Mouse (Mus musculus) spleen, postnatal 36 days (tissue): ENCODE data around the gene Asl.

Experiments used
- DNase-seq, 2 experiments: peaks; one replicate each; pipeline ENCODE4 v3.0.0; 2022; ENCODE audit warnings: low spot score in 2 of 2, mixed read lengths in 1 of 2

Gene Asl

DNA sequence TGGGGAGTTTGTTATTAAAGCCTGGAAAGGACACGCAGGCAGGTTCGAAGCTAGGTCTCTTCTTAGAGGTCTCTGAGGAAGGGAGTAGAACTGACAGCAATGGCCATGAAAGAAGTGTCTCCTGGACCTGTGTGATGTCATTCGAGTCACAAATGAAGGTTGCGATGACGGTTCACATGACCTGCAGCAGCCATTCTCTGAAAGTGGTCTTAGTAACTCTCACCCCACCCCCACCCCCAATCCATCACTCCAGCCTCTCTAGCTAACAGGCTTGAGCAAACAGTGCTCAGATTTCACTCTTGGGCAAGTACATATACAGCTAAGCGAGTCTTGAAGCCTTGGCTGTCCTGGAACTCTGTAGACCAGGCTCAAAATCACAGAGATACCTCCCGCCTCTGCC lies 25.8 kb downstream of the Asl start:
- DNase-seq: no peak

GRCm38 (mm10) chr5:130002301-130003146 lies 26.5 kb downstream of the Asl start, which contains the start of gene Gusb:
Gene Gusb (minus strand): TSS chr5:130003049.
- peak; percentile 80 to 83 for DNase-seq

DNA sequence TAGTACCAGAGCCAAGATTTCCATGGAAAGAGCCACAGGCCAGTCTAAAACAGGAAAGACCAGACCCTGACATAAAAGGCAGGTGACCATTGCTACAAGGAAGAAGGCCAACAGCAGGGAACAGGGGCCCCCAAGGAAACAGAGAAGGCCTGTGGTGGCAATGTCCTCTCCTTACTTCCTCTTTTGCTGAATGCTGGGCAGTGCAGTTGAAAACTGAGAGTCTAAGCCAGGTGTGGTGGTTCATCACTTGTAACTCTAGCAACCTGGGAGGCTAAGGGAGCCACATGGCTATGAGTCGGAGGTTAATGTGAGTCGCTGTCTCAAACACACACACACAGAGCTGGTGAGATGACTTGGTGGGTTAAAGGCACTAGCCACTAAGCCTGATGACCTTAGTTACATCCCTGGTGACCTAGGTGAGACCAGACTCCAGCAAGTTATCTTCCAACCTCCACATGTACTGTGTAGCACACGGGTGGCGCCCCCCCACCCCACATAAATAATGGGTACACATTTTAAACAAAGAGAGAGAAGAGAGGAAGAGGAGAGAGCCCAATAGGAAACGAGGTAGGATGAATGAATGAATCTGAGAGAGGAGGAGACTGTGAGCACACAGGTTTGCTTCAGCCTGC lies 27.6 kb downstream of the Asl start:
- peak; percentile 31 to 36 for DNase-seq

GRCm38 (mm10) chr5:130000735-130001134 lies 28.3 kb downstream of the Asl start:
- no peak for DNase-seq

DNA sequence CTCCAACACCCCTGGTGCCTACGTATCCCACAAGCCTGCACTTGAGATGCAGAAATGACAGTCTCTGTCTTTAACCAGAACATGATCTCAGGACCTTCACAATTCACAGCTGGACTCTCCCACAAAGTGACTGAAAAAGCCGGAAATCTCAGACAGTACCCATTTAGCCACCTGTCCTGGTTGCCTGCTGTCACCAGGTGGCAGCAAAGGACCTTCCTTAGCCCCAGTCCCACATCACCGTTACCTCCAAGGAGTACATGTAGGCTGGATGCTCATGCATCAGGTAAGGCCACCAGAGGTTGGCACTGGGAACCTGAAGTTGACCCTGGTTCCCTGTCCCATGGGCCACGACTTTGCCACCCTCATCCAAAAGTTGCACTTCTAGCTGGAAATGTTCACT lies 29.9 kb downstream of the Asl start:
- peak; percentile 51 for DNase-seq

DNA sequence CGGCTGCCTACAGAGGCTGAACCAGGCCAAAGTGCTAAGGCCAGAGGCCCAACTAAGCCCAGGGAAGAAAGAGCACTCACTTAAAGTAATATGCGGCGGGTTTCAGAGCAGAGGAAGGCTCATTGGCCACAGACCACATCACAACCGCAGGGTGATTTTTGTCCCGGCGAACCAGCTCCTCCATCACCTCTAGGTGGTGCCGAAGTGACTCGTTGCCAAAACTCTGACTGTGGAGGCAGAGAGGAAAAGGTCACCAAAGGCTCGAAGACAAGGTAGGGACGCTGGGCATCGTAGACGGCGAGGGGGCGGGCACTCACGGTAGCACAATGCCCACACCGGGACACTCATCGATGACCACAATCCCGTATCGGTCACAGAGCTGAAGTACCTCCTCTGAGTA lies 31.3 kb downstream of the Asl start:
- DNase-seq: no peak

DNA sequence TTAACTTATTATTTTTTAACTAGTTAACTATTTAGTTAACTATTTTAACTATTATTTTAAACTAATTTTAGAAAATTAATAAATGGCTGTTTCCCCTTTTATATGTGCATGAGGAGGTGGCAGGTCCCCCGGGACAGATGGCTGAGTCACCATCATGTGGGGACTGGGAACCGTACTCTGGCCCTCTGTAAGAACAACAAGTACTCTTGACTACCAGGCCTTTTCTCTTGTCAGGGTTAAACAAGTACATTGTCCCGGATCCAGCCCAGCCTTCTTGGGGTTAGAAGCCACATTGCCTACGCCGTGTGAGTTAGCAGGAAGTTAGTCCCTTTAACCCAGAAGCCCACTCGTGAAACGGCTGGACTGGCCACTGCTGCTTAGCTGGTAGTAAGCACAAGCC lies 34.1 kb downstream of the Asl start:
- no peak for DNase-seq

DNA sequence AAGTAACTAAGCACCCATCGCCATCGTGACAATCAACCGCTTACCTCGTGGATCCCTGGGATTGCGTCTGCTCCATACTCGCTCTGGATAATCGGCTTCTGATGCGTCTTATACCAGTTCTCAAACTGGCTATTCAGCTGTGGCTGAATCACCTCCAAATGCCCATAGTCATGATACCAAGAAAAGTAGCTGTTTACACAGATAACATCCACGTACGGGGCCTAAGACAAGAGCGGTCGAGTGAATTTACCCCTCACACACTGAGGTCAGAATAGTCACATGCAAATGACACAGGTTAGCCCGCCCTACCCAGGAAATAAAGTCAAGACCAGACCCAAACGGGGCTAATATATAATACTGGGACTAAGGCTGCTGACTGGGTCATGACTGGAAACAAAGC lies 35.7 kb downstream of the Asl start:
- DNase-seq: no peak

DNA sequence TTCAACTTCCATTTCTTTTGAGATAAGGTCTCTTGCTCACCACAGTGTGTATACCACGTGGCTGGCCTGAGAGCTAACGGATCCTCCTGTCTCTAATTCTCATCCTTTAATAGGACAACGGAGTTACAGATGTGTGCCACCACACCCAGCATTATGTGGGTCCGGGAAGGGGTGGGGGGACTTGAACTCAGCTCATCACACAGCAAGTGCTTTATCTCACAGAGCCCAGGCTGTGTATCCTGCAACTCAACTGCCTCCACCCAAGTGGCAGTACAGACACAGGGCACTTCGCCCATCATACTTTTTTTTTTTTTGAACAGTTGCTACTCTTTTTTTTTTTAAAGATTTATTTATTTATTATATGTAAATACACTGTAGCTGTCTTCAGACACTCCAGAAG lies 37.1 kb downstream of the Asl start:
- peak; percentile 19 to 60 for DNase-seq

DNA sequence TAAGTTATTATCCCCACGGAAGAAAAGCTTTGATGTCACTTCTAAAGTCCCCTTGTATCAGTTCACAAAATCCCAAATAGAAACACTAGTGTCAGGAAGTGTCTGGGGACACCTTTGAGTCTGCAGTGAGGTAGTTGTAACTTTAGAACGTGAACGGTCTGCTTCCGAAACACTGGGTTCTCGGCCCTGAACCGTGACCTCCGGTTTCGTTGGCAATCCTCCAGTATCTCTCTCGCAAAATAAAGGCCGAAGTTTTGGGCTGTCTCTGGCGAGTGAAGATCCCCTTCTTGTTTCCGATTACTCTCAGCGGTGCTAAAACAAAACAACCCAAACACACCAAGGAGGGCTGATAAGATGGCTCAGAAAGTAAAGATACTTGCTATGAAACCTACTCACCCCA lies 39.7 kb downstream of the Asl start:
- no peak for DNase-seq

- DNase-seq: no peak
Measured at GRCm38 (mm10) chr5:129980216-129980615, 48.8 kb downstream of the Asl start.

DNA sequence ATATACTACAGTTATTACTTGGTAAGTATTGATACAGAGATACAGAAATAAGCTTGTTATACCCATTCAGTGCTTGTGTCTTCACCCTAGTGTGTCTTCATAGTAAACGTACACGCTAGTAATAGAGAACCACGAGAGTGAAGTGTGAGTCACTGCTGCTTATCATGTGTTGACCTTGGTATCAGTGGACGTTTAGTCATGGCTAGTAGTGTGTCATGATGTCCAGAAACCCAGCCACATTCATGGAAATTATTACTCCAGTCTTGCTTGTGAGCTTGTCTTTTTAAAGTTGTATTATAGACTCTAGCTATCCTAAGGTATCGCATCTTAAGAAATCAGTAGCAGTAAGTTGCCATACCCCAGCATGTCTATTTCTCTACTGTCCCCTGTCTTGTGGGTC lies 50.4 kb downstream of the Asl start:
- DNase-seq: no peak

DNA sequence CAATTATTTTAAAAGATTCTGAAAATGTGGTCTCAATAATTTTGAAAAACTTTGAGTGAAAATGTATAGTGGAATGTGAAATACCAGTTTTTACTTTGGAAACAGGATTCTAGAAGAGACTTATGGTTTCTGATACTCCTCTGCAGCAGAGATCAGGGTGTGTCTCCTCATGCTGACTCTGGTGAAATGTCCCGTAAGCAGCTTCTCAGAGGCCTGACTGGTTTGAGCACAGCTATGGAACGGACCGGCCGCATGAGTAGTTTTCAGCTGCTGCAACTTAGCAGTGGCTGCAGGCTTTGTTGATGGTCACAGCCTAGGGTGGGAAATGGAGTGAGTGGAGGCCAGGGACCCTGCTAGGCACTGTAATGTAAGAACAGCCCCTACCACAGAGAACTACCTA lies 51.3 kb downstream of the Asl start:
- DNase-seq: no peak

DNA sequence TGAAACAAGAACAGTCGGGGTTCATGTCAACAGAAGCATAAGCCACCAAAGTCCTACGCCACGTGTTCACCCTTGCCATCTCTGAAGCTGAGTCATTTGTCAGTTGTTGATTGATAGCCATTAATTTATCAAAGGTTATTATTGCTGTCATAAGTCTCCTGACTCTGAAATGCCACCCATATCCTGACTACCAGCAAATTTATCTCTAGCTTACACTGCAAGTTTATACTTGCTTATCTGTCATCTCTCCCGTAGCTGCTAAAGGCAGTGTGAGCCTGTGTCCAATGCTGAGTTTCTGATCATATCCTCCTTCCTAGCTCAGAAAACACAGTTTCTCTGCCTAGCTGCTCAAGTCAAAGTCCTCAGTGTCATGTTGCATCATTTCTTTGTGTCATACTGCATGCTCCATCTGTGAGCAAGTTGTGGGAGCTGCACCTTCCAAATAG lies 54.2 kb downstream of the Asl start:
- peak in 1 of 2 experiments; percentile 27 for DNase-seq

DNA sequence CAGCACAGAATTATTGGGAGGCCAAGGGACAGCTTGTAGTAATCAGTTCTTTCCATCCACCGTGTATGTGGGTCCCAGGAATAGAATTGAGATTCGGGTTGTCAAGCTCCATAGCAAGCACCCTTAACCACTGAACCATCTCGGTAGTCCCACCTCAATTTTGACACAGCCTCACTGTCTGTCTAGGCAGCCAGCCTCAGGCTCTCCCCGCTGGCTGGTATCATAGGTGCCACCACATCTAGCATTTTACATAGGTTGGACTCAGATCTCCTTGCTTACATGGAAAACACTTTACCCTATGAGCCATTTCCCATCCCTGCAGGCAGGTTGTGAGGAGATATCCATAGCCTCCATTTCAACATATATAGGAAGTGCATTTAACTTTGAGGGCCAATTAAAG lies 54.7 kb downstream of the Asl start:
- no peak for DNase-seq

GRCm38 (mm10) chr5:129971491-129971890 lies 57.6 kb downstream of the Asl start:
- no peak for DNase-seq

DNA sequence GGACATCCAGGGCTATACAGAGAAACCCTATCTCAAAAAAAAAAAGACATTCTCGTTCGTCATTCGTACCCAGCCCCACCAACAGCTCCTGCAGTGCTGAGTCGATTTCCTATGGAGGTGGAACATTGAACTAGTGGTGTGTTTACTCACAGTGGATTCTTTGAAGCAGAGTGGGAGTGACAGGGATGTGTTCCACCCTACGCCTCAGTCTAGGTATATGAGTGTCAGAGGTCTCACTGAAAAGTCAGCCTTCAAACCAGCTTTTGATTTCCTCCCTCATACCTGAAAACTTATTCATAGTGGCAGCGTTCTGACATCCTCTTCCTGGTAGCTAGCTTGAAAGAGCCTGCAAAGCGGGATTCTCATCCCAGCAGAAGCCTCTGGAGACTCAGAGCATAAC lies 60.6 kb downstream of the Asl start:
- no peak for DNase-seq

- no peak for DNase-seq
Measured at GRCm38 (mm10) chr5:129966448-129966847, 62.6 kb downstream of the Asl start.

GRCm38 (mm10) chr5:129963224-129963623 lies 65.8 kb downstream of the Asl start:
- no peak for DNase-seq
